Mouse (Mus musculus) bone marrow, adult 2 months (tissue): Measurements from ENCODE around the gene S100a6.

ENCODE experiments used
- CTCF ChIP-seq: fragments of 200-500 bp; IDR thresholded peaks from 2 replicates; pipeline ENCODE4 v1.5.1; 2011; ENCODE audit warnings: low read length, control low read depth; ENCODE audit not compliant: control insufficient read depth, insufficient read depth
- POLR2A ChIP-seq: fragments of 200-500 bp; IDR thresholded peaks from 2 replicates; pipeline ENCODE4 v1.6.1; 2011; ENCODE audit warnings: low read depth, mild to moderate bottlenecking, control low read depth, low read length, borderline replicate concordance; ENCODE audit not compliant: control insufficient read depth

- TF ChIP-seq POLR2A (no peak), CTCF (no peak)
Observed at GRCm38 (mm10) chr3:90649832-90650231, 37.1 kb downstream of the S100a6 start.
